Mouse (Mus musculus): Measurements from ENCODE around the gene Cygb.
"Not testable (repeated sequence)": the region's sequence is repeated elsewhere in the genome, so short reads cannot be mapped to it uniquely, and the experiment has no call there.

The Cygb gene

GRCm38 (mm10) chr11:116613234-116613633, 40.9 kb downstream of the Cygb start:
- DNase-seq: no peak

- no peak for DNase-seq
Measured at GRCm38 (mm10) chr11:116612554-116612953, 41.6 kb downstream of the Cygb start.

GRCm38 (mm10) chr11:116611883-116612282, 42.2 kb downstream of the Cygb start:
- DNase-seq: no peak

- DNase-seq: not testable (repeated sequence)
Measured at GRCm38 (mm10) chr11:116611168-116611567, 42.9 kb downstream of the Cygb start.

- no peak for DNase-seq
Measured at GRCm38 (mm10) chr11:116609965-116610630, 44.0 kb downstream of the Cygb start.

GRCm38 (mm10) chr11:116607717-116608116, 46.4 kb downstream of the Cygb start:
- no peak for DNase-seq

GRCm38 (mm10) chr11:116604097-116604496, 50.0 kb downstream of the Cygb start:
- DNase-seq: no peak

- no peak for DNase-seq
Measured at GRCm38 (mm10) chr11:116603339-116603738, 50.8 kb downstream of the Cygb start.

- no peak for DNase-seq
Measured at GRCm38 (mm10) chr11:116602043-116602442, 52.1 kb downstream of the Cygb start.

- DNase-seq: no peak
Measured at GRCm38 (mm10) chr11:116601166-116601565, 52.9 kb downstream of the Cygb start.

GRCm38 (mm10) chr11:116599230-116599629, 54.9 kb downstream of the Cygb start:
- no peak for DNase-seq

- DNase-seq: no peak
Measured at GRCm38 (mm10) chr11:116598193-116598592, 55.9 kb downstream of the Cygb start.

- DNase-seq: no peak
Measured at GRCm38 (mm10) chr11:116596766-116597165, 57.3 kb downstream of the Cygb start.
